Mouse (Mus musculus) kidney, adult 2 months (tissue): ENCODE data around the gene Kalrn. TPM values are rescaled to one million over a fixed set of nuclear protein-coding genes. Genes with fewer than 3 reads are reported as not detected.

ENCODE experiments used
- DNase-seq: peaks from one replicate; pipeline ENCODE4 v3.0.0; 2021
- H3K27ac ChIP-seq: fragments of 200-500 bp; 2 replicates; pipeline ENCODE4 v1.5.1; 2012; ENCODE audit warnings: low read depth, low read length, control low read depth, inconsistent platforms; ENCODE audit not compliant: insufficient read depth
- H3K27me3 ChIP-seq: fragments of 200-500 bp; replicated peaks from 2 replicates; pipeline ENCODE4 v1.6.1; 2012; ENCODE audit warnings: mild to moderate bottlenecking, moderate library complexity, low read length, inconsistent platforms; ENCODE audit not compliant: control insufficient read depth, insufficient read depth
- H3K36me3 ChIP-seq: fragments of 200-500 bp; 2 replicates; pipeline ENCODE4 v1.6.1; 2012; ENCODE audit warnings: mild to moderate bottlenecking, moderate library complexity, low read length, inconsistent platforms; ENCODE audit not compliant: control insufficient read depth, insufficient read depth
- H3K4me1 ChIP-seq: fragments of 200-500 bp; 2 replicates; pipeline ENCODE4 v1.6.1; 2011; ENCODE audit warnings: low read length; ENCODE audit not compliant: control insufficient read depth, insufficient read depth
- H3K4me3 ChIP-seq: fragments of 200-500 bp; 2 replicates; pipeline ENCODE4 v1.5.1; 2011; ENCODE audit warnings: mild to moderate bottlenecking, low read depth, low read length, control low read depth; ENCODE audit not compliant: insufficient read depth
- CTCF ChIP-seq: fragments of 200-500 bp; conservative IDR thresholded peaks from 2 replicates; pipeline ENCODE4 v1.5.1; 2011; ENCODE audit warnings: low read depth, mild to moderate bottlenecking, control low read depth, low read length, moderate library complexity, mixed read lengths; ENCODE audit not compliant: insufficient read depth, insufficient read length
- POLR2A ChIP-seq: fragments of 200-500 bp; IDR thresholded peaks from one replicate; pipeline ENCODE4 v1.6.1; 2011; ENCODE audit warnings: low read depth, low read length, control low read depth
- WGBS: fragments of 180-500 bp; shearing (Covaris S2); methylation state at CpG from one replicate; pipeline ENCODE4 v1.1.7; 2018; 5-methylcytosine and 5-hydroxymethylcytosine counted together
- polyA plus RNA-seq: library from polyadenylated mRNA; depleted of rRNA; stranded (reverse); fragments of >200 nt; gene quantifications from 2 replicates; pipeline ENCODE4 v1.2.3, GENCODE M21; 2012

The Kalrn gene
- polyA plus RNA-seq, 1 experiment = 8.6 TPM

DNA sequence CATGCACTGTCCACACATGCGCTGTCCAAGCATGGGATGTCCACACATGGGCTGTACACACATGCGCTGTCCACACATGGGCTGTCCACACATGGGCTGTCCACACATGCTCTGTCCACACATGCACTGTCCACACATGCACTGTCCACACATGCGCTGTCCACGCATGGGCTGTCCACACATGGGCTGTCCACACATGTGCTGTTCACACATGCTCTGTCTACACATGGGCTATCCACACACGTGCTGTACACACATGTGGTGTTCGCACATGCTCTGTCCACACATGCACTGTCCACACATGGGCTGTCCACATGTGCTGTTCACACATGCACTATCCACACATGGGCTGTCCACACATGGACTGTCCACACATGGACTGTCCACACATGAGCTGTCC is 589.6 kb downstream of the Kalrn start:
- no peaks in the 10 kb centered on the region for H3K4me1 ChIP-seq
- no peaks in the 10 kb centered on the region for H3K27me3 ChIP-seq
- H3K4me3 ChIP-seq = no peak overlapping the region
- no peak overlapping the region for H3K27ac ChIP-seq
- DNase-seq = no peak
- no peak for TF ChIP-seq POLR2A
- 99% methylated on average over 6 of the region's 6 CpGs for WGBS
- no peaks in the 10 kb centered on the region for H3K36me3 ChIP-seq

GRCm38 (mm10) chr16:33979855-33980254 is 593.5 kb downstream of the Kalrn start:
- H3K27me3 ChIP-seq = no peaks in the 10 kb centered on the region
- no peak overlapping the region for H3K27ac ChIP-seq
- no peak for DNase-seq
- WGBS = 58% methylated on average over 2 of the region's 2 CpGs
- no peak overlapping the region for H3K4me3 ChIP-seq
- H3K4me1 ChIP-seq = no peaks in the 10 kb centered on the region
- H3K36me3 ChIP-seq = no peaks in the 10 kb centered on the region
- no peak for TF ChIP-seq POLR2A
- TF ChIP-seq CTCF = no peak

DNA sequence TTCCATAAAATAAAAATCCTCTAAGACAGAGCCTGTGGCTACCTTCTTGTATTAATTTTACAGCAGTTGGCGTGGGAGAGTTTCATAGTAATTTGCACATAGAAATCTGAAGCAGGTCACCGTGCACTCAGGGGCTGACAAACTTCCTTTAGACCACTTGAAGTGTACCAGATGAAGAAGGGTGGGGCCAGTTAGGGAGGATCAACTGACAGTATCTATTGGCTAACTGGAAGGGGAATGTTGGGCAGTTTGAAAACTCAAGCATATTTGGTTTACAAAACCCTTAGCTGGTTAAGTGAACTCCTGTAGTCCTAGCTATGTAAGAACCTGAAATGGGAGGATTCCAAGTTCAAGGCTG is 606.1 kb downstream of the Kalrn start:
- Histone ChIP-seq H3K4me3 (peak overlapping the region; percentile 21; the same call in 1 of the 2 replicates), H3K27me3 (no peaks in the 10 kb centered on the region), H3K4me1 (peaks cover 12% of the 10 kb centered on the region), H3K27ac (no peak overlapping the region), H3K36me3 (no peaks in the 10 kb centered on the region)
- TF ChIP-seq POLR2A (no peak), CTCF (no peak)
- WGBS = 38% methylated on average over 2 of the region's 2 CpGs
- DNase-seq = no peak

DNA sequence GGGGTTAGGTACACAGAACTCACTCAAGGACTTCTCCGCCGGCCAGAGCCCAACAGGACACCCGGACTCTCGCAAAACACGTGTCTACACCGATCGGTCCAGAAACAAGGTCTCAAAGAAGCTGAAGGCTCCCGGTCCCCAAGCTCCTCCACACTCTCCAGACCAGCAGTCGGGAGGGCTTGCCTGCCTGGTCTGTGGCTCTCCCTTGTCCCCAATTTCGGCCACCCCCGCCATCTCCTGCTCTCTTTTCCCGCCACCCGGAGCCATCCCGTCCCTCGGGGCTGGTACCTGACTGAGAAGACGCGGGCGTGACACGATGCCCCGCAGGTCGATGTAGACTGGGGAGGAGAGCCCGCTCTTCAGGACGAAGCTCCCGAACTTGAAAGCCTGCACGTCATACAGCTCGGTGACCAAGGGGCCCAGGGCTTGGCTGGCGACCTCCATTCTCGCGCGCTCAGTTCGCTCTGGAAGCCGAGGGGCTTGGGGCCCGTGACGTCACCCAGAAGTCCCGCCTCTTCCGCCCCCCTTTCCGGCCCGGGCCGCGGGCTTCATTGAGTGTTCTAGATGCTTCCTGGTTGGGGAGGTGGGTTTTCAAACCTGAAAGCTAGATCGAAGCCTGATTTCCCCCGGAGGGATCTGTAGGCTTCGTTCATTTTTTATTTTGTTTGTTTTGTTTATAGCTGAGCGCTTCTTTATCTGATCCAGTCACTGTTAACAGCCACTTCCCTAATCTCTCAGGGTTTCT is 606.6 kb downstream of the Kalrn start, which contains the start of gene Umps:
Gene Umps (minus strand): TSS at position 501 of the 745 bp plus-strand sequence.
- DNase-seq = peak; percentile 83
- TF ChIP-seq CTCF (no peak), POLR2A (no peak)
- H3K27me3 ChIP-seq = no peaks in the 10 kb centered on the region
- 1% methylated on average over 44 of the region's 44 CpGs for WGBS
- peak within 1 kb of the TSS; percentile 8; the same call in 1 of the 2 replicates for H3K27ac ChIP-seq
- peaks cover 12% of the 10 kb centered on the region for H3K4me1 ChIP-seq
- peak within 1 kb of the TSS; percentile 78 for H3K4me3 ChIP-seq
- no peaks in the 10 kb centered on the region for H3K36me3 ChIP-seq

DNA sequence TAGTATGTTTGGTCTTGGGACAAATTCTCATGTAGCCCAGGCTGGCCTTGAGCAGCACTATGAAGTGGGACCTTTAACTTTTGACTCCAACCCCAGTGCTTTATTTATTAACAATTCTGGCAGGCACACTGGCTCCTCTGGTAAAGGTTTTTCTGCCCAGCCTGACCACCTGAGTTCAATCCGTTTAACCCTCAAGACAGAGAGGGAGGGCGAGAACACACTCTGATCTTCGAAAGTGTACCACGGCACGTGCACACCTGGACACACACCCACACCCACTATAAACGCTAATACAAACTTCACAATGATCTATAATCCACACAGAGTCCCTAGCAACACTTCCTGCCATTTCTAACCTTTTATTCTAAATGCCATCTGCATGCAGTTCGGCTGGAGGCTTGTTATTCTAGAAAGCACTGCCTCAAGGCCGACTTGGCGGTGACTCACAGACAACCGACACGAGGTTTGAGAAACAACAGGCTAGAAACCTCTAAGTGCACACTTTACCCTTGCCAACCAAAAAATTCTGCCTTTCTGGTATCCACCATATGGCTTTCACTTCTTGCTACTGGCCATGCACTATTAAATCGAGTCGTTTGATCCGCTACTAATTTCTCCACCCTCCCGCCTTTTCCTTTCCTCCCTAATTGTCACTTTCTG is 607.3 kb downstream of the Kalrn start:
- Histone ChIP-seq H3K36me3 (no peaks in the 10 kb centered on the region), H3K27me3 (no peaks in the 10 kb centered on the region), H3K4me3 (peak overlapping the region; percentile 78), H3K4me1 (peaks cover 12% of the 10 kb centered on the region), H3K27ac (peak overlapping the region; percentile 8; the same call in 1 of the 2 replicates)
- 6% methylated on average over 15 of the region's 15 CpGs for WGBS
- TF ChIP-seq POLR2A (no peak), CTCF (no peak)
- DNase-seq = peak; percentile 64

DNA sequence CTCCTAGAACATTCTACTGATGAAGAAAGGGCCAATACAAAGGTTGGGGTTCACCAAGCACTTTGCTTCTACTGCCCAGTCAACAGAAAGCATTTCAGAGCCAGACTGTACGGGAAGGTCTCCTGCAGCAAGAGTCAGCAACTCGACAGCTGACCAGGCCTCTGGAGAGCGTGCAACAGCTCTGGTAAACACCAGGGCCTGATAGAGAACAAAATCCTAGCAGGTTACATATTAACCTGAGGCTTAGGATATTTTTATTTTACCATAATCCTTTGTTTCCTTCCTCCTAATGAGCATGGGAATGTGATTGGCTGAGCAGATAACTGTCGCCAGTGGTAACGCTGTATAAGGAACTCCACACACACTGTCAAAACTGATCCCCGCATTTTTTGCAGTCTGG is 609.8 kb downstream of the Kalrn start:
- Histone ChIP-seq H3K27ac (peak overlapping the region; percentile 15), H3K4me3 (no peak overlapping the region), H3K36me3 (no peaks in the 10 kb centered on the region), H3K4me1 (peaks cover 12% of the 10 kb centered on the region), H3K27me3 (no peaks in the 10 kb centered on the region)
- TF ChIP-seq POLR2A (no peak), CTCF (0 out of 2 replicates have a peak, but pooled peaks have one; percentile 7)
- peak; percentile 80 for DNase-seq
- 40% methylated on average over 6 of the region's 6 CpGs for WGBS

DNA sequence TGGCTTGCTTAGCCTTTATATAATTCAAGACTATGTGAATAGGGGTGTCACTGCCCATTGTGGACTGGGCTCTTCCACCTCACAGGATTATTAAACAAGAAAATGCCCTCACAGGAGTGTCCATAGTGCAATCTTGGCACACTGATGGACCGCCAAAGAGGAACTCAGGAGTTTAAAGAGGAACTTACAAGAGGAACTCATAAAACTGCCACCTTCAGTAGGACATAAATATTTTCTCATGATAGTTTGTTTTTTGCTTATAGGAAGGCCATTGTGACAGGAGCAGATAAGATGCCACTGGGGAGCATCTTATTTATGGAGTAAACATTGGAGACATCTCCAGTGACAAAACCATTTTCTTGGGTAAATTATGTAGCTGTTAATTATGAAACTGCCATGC is 618.5 kb downstream of the Kalrn start:
- WGBS = 95% methylated on average over 1 of the region's 1 CpGs
- Histone ChIP-seq H3K36me3 (no peaks in the 10 kb centered on the region; the same call in none of the 2 replicates), H3K27me3 (no peaks in the 10 kb centered on the region), H3K4me1 (peaks cover 3% of the 10 kb centered on the region; the same call in 1 of the 2 replicates), H3K4me3 (no peak overlapping the region), H3K27ac (no peak overlapping the region)
- DNase-seq = no peak
- TF ChIP-seq CTCF (no peak), POLR2A (no peak)
